Mouse (Mus musculus) ovary, postnatal 10 days (tissue): ENCODE results near the gene Vmn1r205.
"Not testable (repeated sequence)": the region's sequence is repeated elsewhere in the genome, so short reads cannot be mapped to it uniquely, and the experiment has no call there.

Experiments
- DNase-seq: peaks from one replicate; pipeline ENCODE4 v3.0.0; 2022; ENCODE audit warnings: low spot score

Gene Vmn1r205

GRCm38 (mm10) chr13:22592900-22593299 lies at the start of gene Vmn1r205:
TSS of gene Vmn1r205 (minus strand) at chr13:22593000.
- DNase-seq = no peak

- not testable (repeated sequence) for DNase-seq
Measured at GRCm38 (mm10) chr13:22624151-22624550, 31.4 kb upstream of the Vmn1r205 start, which contains the start of gene Vmn1r206. TSS of gene Vmn1r206 (minus strand) at chr13:22624251.

- not testable (repeated sequence) for DNase-seq
Measured at GRCm38 (mm10) chr13:22583336-22583735, 9.5 kb downstream of the Vmn1r205 start.

GRCm38 (mm10) chr13:22574911-22575310 lies 17.9 kb downstream of the Vmn1r205 start:
- DNase-seq = not testable (repeated sequence)

- not testable (repeated sequence) for DNase-seq
Measured at GRCm38 (mm10) chr13:22552898-22553297, 39.9 kb downstream of the Vmn1r205 start, which contains the start of gene Vmn1r204. TSS of gene Vmn1r204 (plus strand) at chr13:22553198.
